Mouse (Mus musculus) hindbrain, embryonic 13.5 days (tissue): ENCODE data around the gene Asap2. TPM values are rescaled to one million over a fixed set of nuclear protein-coding genes. Genes with fewer than 3 reads are reported as not detected.

Experiments used
- ATAC-seq: fragments of 200-750 bp; cut with Nextera tagmentation; 2 replicates; pipeline ENCODE4 v1.8.0; 2017; ENCODE audit warnings: moderate TSS enrichment; ENCODE audit not compliant: low FRiP score
- H3K27ac ChIP-seq: fragments of 300-500 bp; sonication (generic); 2 replicates; pipeline ENCODE4 v1.5.1; 2015; ENCODE audit warnings: inconsistent platforms, mild to moderate bottlenecking, moderate library complexity
- H3K27me3 ChIP-seq: fragments of 300-500 bp; sonication (generic); 2 replicates; pipeline ENCODE4 v1.6.1; 2015; ENCODE audit warnings: mild to moderate bottlenecking, inconsistent platforms
- H3K36me3 ChIP-seq: fragments of 300-500 bp; sonication (generic); 2 replicates; pipeline ENCODE4 v1.6.1; 2015; ENCODE audit warnings: mild to moderate bottlenecking, inconsistent platforms
- H3K4me1 ChIP-seq: fragments of 300-500 bp; sonication (generic); replicated peaks from 2 replicates; pipeline ENCODE4 v1.6.1; 2015; ENCODE audit warnings: inconsistent platforms
- H3K4me2 ChIP-seq: fragments of 300-500 bp; sonication (generic); 2 replicates; pipeline ENCODE4 v1.6.1; 2015; ENCODE audit warnings: inconsistent platforms, mild to moderate bottlenecking, moderate library complexity
- H3K4me3 ChIP-seq: fragments of 300-500 bp; sonication (generic); 2 replicates; pipeline ENCODE4 v1.5.1; 2015; ENCODE audit warnings: mild to moderate bottlenecking, inconsistent platforms
- H3K9ac ChIP-seq: fragments of 300-500 bp; sonication (generic); 2 replicates; pipeline ENCODE4 v1.6.1; 2015; ENCODE audit warnings: mild to moderate bottlenecking, inconsistent platforms
- H3K9me3 ChIP-seq: fragments of 300-500 bp; sonication (generic); 2 replicates; pipeline ENCODE4 v1.6.1; 2016; ENCODE audit warnings: inconsistent platforms
- WGBS: fragments of 180-500 bp; shearing (Covaris S2); methylation state at CpG from one replicate; pipeline ENCODE4 v1.1.7; 2015; 5-methylcytosine and 5-hydroxymethylcytosine counted together
- polyA plus RNA-seq: library from polyadenylated mRNA; unstranded; fragments of >200 nt; fragmentation: Nextera tagmentation; extraction: Ambion mirVana; gene quantifications from 2 replicates; pipeline ENCODE4 v1.2.1, GENCODE M21; 2015

Asap2 gene
- polyA plus RNA-seq, 1 experiment from 2014 or later: 13.3 TPM

- Histone ChIP-seq H3K4me3 (no peak overlapping the region), H3K36me3 (no peaks in the 10 kb centered on the region), H3K4me2 (no peak overlapping the region), H3K27ac (peak overlapping the region; percentile 13; the same call in 1 of the 2 replicates), H3K9me3 (no peaks in the 10 kb centered on the region), H3K4me1 (peaks cover 19% of the 10 kb centered on the region), H3K9ac (no peak overlapping the region), H3K27me3 (no peaks in the 10 kb centered on the region)
- 83% methylated on average over 3 of the region's 3 CpGs for WGBS
- ATAC-seq: no peak
Observed at GRCm38 (mm10) chr12:21119446-21119845, 129.2 kb downstream of the Asap2 start.

- Histone ChIP-seq H3K4me2 (no peak overlapping the region), H3K9me3 (no peaks in the 10 kb centered on the region), H3K4me3 (no peak overlapping the region), H3K27me3 (no peaks in the 10 kb centered on the region), H3K36me3 (no peaks in the 10 kb centered on the region), H3K9ac (no peak overlapping the region), H3K27ac (no peak overlapping the region), H3K4me1 (peaks cover 40% of the 10 kb centered on the region)
- WGBS: 74% methylated on average over 3 of the region's 3 CpGs
- ATAC-seq: no peak
Observed at GRCm38 (mm10) chr12:21122818-21123217, 132.6 kb downstream of the Asap2 start.

- Histone ChIP-seq H3K4me1 (peaks cover 44% of the 10 kb centered on the region), H3K36me3 (no peaks in the 10 kb centered on the region), H3K27ac (no peak overlapping the region), H3K4me3 (no peak overlapping the region), H3K9me3 (no peaks in the 10 kb centered on the region), H3K27me3 (no peaks in the 10 kb centered on the region), H3K9ac (no peak overlapping the region), H3K4me2 (no peak overlapping the region)
- WGBS: 93% methylated on average over 5 of the region's 5 CpGs
- ATAC-seq: no peak
Observed at GRCm38 (mm10) chr12:21123647-21124046, 133.4 kb downstream of the Asap2 start.

- Histone ChIP-seq H3K4me2 (0 out of 2 replicates have a peak overlapping the region, but pooled peaks have one; percentile 6), H3K9me3 (no peaks in the 10 kb centered on the region), H3K27ac (peak overlapping the region; percentile 72), H3K4me3 (no peak overlapping the region), H3K4me1 (peaks cover 54% of the 10 kb centered on the region), H3K27me3 (no peaks in the 10 kb centered on the region), H3K36me3 (no peaks in the 10 kb centered on the region), H3K9ac (peak overlapping the region; percentile 63)
- 0 out of 2 replicates have a peak, but pooled peaks have one; percentile 49 for ATAC-seq
- 62% methylated on average over 10 of the region's 10 CpGs for WGBS
Observed at GRCm38 (mm10) chr12:21125675-21126470, 135.6 kb downstream of the Asap2 start.

- Histone ChIP-seq H3K9ac (peak overlapping the region; percentile 63; the same call in 1 of the 2 replicates), H3K9me3 (no peaks in the 10 kb centered on the region), H3K4me3 (no peak overlapping the region), H3K27me3 (no peaks in the 10 kb centered on the region), H3K4me1 (peaks cover 61% of the 10 kb centered on the region), H3K4me2 (no peak overlapping the region), H3K36me3 (no peaks in the 10 kb centered on the region), H3K27ac (peak overlapping the region; percentile 72)
- ATAC-seq: 0 out of 2 replicates have a peak, but pooled peaks have one; percentile 11
- 79% methylated on average over 4 of the region's 4 CpGs for WGBS
Observed at GRCm38 (mm10) chr12:21126516-21126915, 136.3 kb downstream of the Asap2 start.

- H3K4me1 ChIP-seq: peaks cover 88% of the 10 kb centered on the region
- 0 out of 2 replicates have a peak overlapping the region, but pooled peaks have one; percentile 5 for H3K27ac ChIP-seq
- H3K36me3 ChIP-seq: no peaks in the 10 kb centered on the region
- no peak overlapping the region for H3K4me2 ChIP-seq
- ATAC-seq: no peak
- H3K4me3 ChIP-seq: no peak overlapping the region
- H3K27me3 ChIP-seq: no peaks in the 10 kb centered on the region
- WGBS: 84% methylated on average over 9 of the region's 9 CpGs
- H3K9me3 ChIP-seq: no peaks in the 10 kb centered on the region
- H3K9ac ChIP-seq: no peak overlapping the region
Observed at GRCm38 (mm10) chr12:21128930-21129869, 138.9 kb downstream of the Asap2 start.

- H3K4me3 ChIP-seq: no peak overlapping the region
- WGBS: 72% methylated on average over 10 of the region's 10 CpGs
- H3K4me1 ChIP-seq: peaks cover 91% of the 10 kb centered on the region
- H3K27ac ChIP-seq: no peak overlapping the region
- H3K36me3 ChIP-seq: no peaks in the 10 kb centered on the region
- H3K4me2 ChIP-seq: no peak overlapping the region
- no peak overlapping the region for H3K9ac ChIP-seq
- H3K27me3 ChIP-seq: no peaks in the 10 kb centered on the region
- no peaks in the 10 kb centered on the region for H3K9me3 ChIP-seq
- no peak for ATAC-seq
Observed at GRCm38 (mm10) chr12:21130274-21130823, 140.1 kb downstream of the Asap2 start.

GRCm38 (mm10) chr12:21132537-21132936 is 142.3 kb downstream of the Asap2 start:
- H3K4me1 ChIP-seq: peaks cover 88% of the 10 kb centered on the region
- WGBS: 40% methylated on average over 10 of the region's 10 CpGs
- no peak overlapping the region for H3K9ac ChIP-seq
- no peak overlapping the region for H3K4me2 ChIP-seq
- no peaks in the 10 kb centered on the region for H3K27me3 ChIP-seq
- no peaks in the 10 kb centered on the region for H3K9me3 ChIP-seq
- no peak overlapping the region for H3K4me3 ChIP-seq
- H3K27ac ChIP-seq: peak overlapping the region; percentile 58
- no peak for ATAC-seq
- H3K36me3 ChIP-seq: no peaks in the 10 kb centered on the region

GRCm38 (mm10) chr12:21133031-21133430 is 142.8 kb downstream of the Asap2 start:
- ATAC-seq: no peak
- WGBS: 75% methylated on average over 4 of the region's 4 CpGs
- Histone ChIP-seq H3K4me2 (no peak overlapping the region), H3K9ac (peak overlapping the region; percentile 39; the same call in 1 of the 2 replicates), H3K27ac (peak overlapping the region; percentile 58), H3K27me3 (no peaks in the 10 kb centered on the region), H3K4me1 (peaks cover 85% of the 10 kb centered on the region), H3K4me3 (no peak overlapping the region), H3K9me3 (no peaks in the 10 kb centered on the region), H3K36me3 (no peaks in the 10 kb centered on the region)

- 51% methylated on average over 17 of the region's 17 CpGs for WGBS
- H3K4me1 ChIP-seq: peaks cover 87% of the 10 kb centered on the region
- no peak for ATAC-seq
Observed at GRCm38 (mm10) chr12:21133972-21134859, 144.0 kb downstream of the Asap2 start.

GRCm38 (mm10) chr12:21135651-21136461 is 145.6 kb downstream of the Asap2 start:
- Histone ChIP-seq H3K9me3 (no peaks in the 10 kb centered on the region), H3K4me2 (no peak overlapping the region), H3K36me3 (no peaks in the 10 kb centered on the region), H3K4me1 (peaks cover 88% of the 10 kb centered on the region), H3K27ac (peak overlapping the region; percentile 66), H3K4me3 (no peak overlapping the region), H3K27me3 (no peaks in the 10 kb centered on the region), H3K9ac (no peak overlapping the region)
- 74% methylated on average over 8 of the region's 8 CpGs for WGBS
- no peak for ATAC-seq

More at GRCm38 (mm10) chr12:21133972-21134859, 144.0 kb downstream of the Asap2 start:
- no peaks in the 10 kb centered on the region for H3K9me3 ChIP-seq
- no peaks in the 10 kb centered on the region for H3K27me3 ChIP-seq
- H3K4me2 ChIP-seq: no peak overlapping the region
- no peak overlapping the region for H3K27ac ChIP-seq
- no peak overlapping the region for H3K9ac ChIP-seq
- H3K4me3 ChIP-seq: no peak overlapping the region
- H3K36me3 ChIP-seq: no peaks in the 10 kb centered on the region
